Mouse (Mus musculus) activated CD4-positive, CD25-positive, alpha-beta regulatory T cell, adult 9 weeks (primary cell): Measurements from ENCODE around the gene Prnp. TPM values are rescaled to one million over a fixed set of nuclear protein-coding genes. Genes with fewer than 3 reads are reported as not detected.

Source experiments
- polyA plus RNA-seq: library from polyadenylated mRNA; unstranded; fragments of 100-300 nt; shearing (Covaris generic); gene quantifications from one replicate; pipeline ENCODE4 v1.2.1, GENCODE M21; 2017

Prnp gene
- 33.0 TPM for polyA plus RNA-seq

GRCm38 (mm10) chr2:131909683-131910572 is at the start of gene Prnp, which contains the start of gene Prn:
Gene Prnp (plus strand): TSS chr2:131909928.
Gene Prn (plus strand): TSS chr2:131909957.

GRCm38 (mm10) chr2:131950598-131951095 is 40.9 kb downstream of the Prnp start, which contains the start of gene Prnd:
Gene Prnd (plus strand): TSS chr2:131950861.

Other genes with a start within 250 kb of the Prnp start
- gene Erv3, start 50.2 kb upstream of the Prnp start, polyA plus RNA-seq: not detected
- gene Prn, start within 50 bp of the Prnp start, polyA plus RNA-seq: not detected
- 0.23 TPM for gene Prnd, start 40.9 kb downstream of the Prnp start, polyA plus RNA-seq
- gene Rassf2, start 120.3 kb downstream of the Prnp start, polyA plus RNA-seq: 97.5 TPM
- gene Slc23a2, start 235.2 kb downstream of the Prnp start, polyA plus RNA-seq: 34.7 TPM